Mouse (Mus musculus) G1E (cell line): ENCODE data around the gene Akap12.

Experiments used
- CTCF ChIP-seq: IDR thresholded peaks from 2 replicates; pipeline ENCODE4 v1.5.1; 2012; ENCODE audit warnings: low read depth, low read length, inconsistent platforms, mixed read lengths
- GATA1 ChIP-seq: IDR thresholded peaks from 2 replicates; pipeline ENCODE4 v1.6.1; 2012; ENCODE audit warnings: borderline replicate concordance, low read length, inconsistent platforms, mixed read lengths
- POLR2AphosphoS5 ChIP-seq: IDR thresholded peaks from 2 replicates; pipeline ENCODE4 v1.6.1; 2012; ENCODE audit warnings: low read depth, low read length, inconsistent platforms; ENCODE audit not compliant: insufficient replicate concordance
- TAL1 ChIP-seq: conservative IDR thresholded peaks from 2 replicates; pipeline ENCODE4 v1.6.1; 2012; ENCODE audit warnings: low read depth, low read length, inconsistent platforms, mixed read lengths

GRCm38 (mm10) chr10:4404895-4405491 is 138.8 kb downstream of the Akap12 start:
- TF ChIP-seq CTCF (no peak), TAL1 (no peak), GATA1 (no peak), POLR2AphosphoS5 (no peak)
